Mouse (Mus musculus) stomach, postnatal 0 days (tissue): ENCODE data around the gene Prr19. TPM values are rescaled to one million over a fixed set of nuclear protein-coding genes. Genes with fewer than 3 reads are reported as not detected.

Experiments
- ATAC-seq: fragments of 200-750 bp; cut with Nextera tagmentation; 2 replicates; pipeline ENCODE4 v1.8.0; 2017; ENCODE audit not compliant: low FRiP score, low TSS enrichment
- DNase-seq: peaks from one replicate; pipeline ENCODE4 v3.0.0-alpha.2; 2016; ENCODE audit warnings: low spot score
- H3K27ac ChIP-seq: fragments of 300-500 bp; sonication (generic); replicated peaks from 2 replicates; pipeline ENCODE4 v1.5.1; 2014; ENCODE audit warnings: mild to moderate bottlenecking, control low read depth
- H3K27me3 ChIP-seq: fragments of 300-500 bp; sonication (generic); 2 replicates; pipeline ENCODE4 v1.6.1; 2014; ENCODE audit warnings: low read length; ENCODE audit not compliant: control insufficient read depth, insufficient read depth
- H3K36me3 ChIP-seq: fragments of 300-500 bp; sonication (generic); 2 replicates; pipeline ENCODE4 v1.6.1; 2014; ENCODE audit warnings: low read length, mixed read lengths; ENCODE audit not compliant: control insufficient read depth, insufficient read depth
- H3K4me1 ChIP-seq: fragments of 300-500 bp; sonication (generic); replicated peaks from 2 replicates; pipeline ENCODE4 v1.6.1; 2014; ENCODE audit warnings: antibody characterized with exemption; ENCODE audit not compliant: control insufficient read depth, insufficient read depth
- H3K4me2 ChIP-seq: fragments of 300-500 bp; sonication (generic); replicated peaks from 2 replicates; pipeline ENCODE4 v1.6.1; 2014; ENCODE audit warnings: low read depth, mild to moderate bottlenecking, control low read depth, moderate library complexity
- H3K4me3 ChIP-seq: fragments of 300-500 bp; sonication (generic); 2 replicates; pipeline ENCODE4 v1.5.1; 2014; ENCODE audit warnings: low read depth, low read length, control low read depth
- H3K9ac ChIP-seq: fragments of 300-500 bp; sonication (generic); 2 replicates; pipeline ENCODE4 v1.6.1; 2014; ENCODE audit warnings: mild to moderate bottlenecking, low read length, control low read depth, mixed read lengths
- H3K9me3 ChIP-seq: fragments of 300-500 bp; sonication (generic); 2 replicates; pipeline ENCODE4 v1.6.1; 2016; ENCODE audit warnings: low read length; ENCODE audit not compliant: control insufficient read depth
- CTCF ChIP-seq: IDR thresholded peaks from 2 replicates; pipeline ENCODE4 v1.5.1; 2016; ENCODE audit warnings: antibody characterized with exemption, low read depth, mild to moderate bottlenecking, moderate library complexity
- EP300 ChIP-seq: optimal IDR thresholded peaks from 2 replicates; pipeline ENCODE3; 2016; ENCODE audit warnings: antibody characterized with exemption
- WGBS: fragments of 180-500 bp; shearing (Covaris S2); extraction: QIAGEN DNeasy Blood & Tissue Kit; methylation state at CpG from one replicate; pipeline ENCODE4 v1.1.7; 2014; 5-methylcytosine and 5-hydroxymethylcytosine counted together
- polyA plus RNA-seq: library from polyadenylated mRNA; unstranded; fragments of >200 nt; fragmentation: Nextera tagmentation; extraction: Ambion mirVana; gene quantifications from 2 replicates; pipeline ENCODE4 v1.2.1, GENCODE M21; 2015

Prr19 gene
- polyA plus RNA-seq, 1 experiment from 2014 or later = 0.07 TPM

GRCm38 (mm10) chr7:25273259-25274241 lies 27.7 kb upstream of the Prr19 start:
- Histone ChIP-seq H3K27me3 (no peaks in the 10 kb centered on the region), H3K36me3 (peaks cover 15% of the 10 kb centered on the region), H3K9ac (no peak overlapping the region), H3K9me3 (no peaks in the 10 kb centered on the region), H3K27ac (no peak overlapping the region), H3K4me1 (peaks cover 6% of the 10 kb centered on the region), H3K4me2 (no peak overlapping the region; the same call in 1 of the 2 replicates), H3K4me3 (no peak overlapping the region)
- no peak for TF ChIP-seq EP300
- TF ChIP-seq CTCF = no peak
- 82% methylated on average over 22 of the region's 22 CpGs for WGBS
- ATAC-seq = no peak
- no peak for DNase-seq

- Histone ChIP-seq H3K4me3 (no peak overlapping the region), H3K36me3 (peaks cover 15% of the 10 kb centered on the region), H3K4me2 (no peak overlapping the region), H3K27ac (peak overlapping the region; percentile 78), H3K4me1 (peaks cover 3% of the 10 kb centered on the region), H3K27me3 (no peaks in the 10 kb centered on the region), H3K9ac (no peak overlapping the region; the same call in 1 of the 2 replicates), H3K9me3 (no peaks in the 10 kb centered on the region)
- TF ChIP-seq CTCF (no peak), EP300 (no peak)
- ATAC-seq (no peak), DNase-seq (peak; percentile 22)
- 28% methylated on average over 5 of the region's 5 CpGs for WGBS
Observed at GRCm38 (mm10) chr7:25274571-25274970, 26.6 kb upstream of the Prr19 start.

- no peak for TF ChIP-seq CTCF
- TF ChIP-seq EP300 = no peak
- Histone ChIP-seq H3K4me2 (no peak overlapping the region), H3K36me3 (peaks cover 15% of the 10 kb centered on the region), H3K27me3 (no peaks in the 10 kb centered on the region), H3K9ac (no peak overlapping the region; the same call in 1 of the 2 replicates), H3K4me1 (no peaks in the 10 kb centered on the region; the same call in none of the 2 replicates), H3K27ac (peak overlapping the region; percentile 78), H3K9me3 (no peaks in the 10 kb centered on the region), H3K4me3 (no peak overlapping the region)
- 66% methylated on average over 3 of the region's 3 CpGs for WGBS
- no peak for ATAC-seq
- no peak for DNase-seq
Observed at GRCm38 (mm10) chr7:25274996-25275395, 26.2 kb upstream of the Prr19 start.

- Histone ChIP-seq H3K27me3 (no peaks in the 10 kb centered on the region), H3K4me2 (no peak overlapping the region), H3K9ac (peak overlapping the region; percentile 23; the same call in 1 of the 2 replicates), H3K36me3 (peaks cover 15% of the 10 kb centered on the region), H3K27ac (peak overlapping the region; percentile 78), H3K4me3 (no peak overlapping the region), H3K4me1 (peaks cover 4% of the 10 kb centered on the region), H3K9me3 (no peaks in the 10 kb centered on the region)
- TF ChIP-seq EP300 = peak; percentile 42
- no peak for TF ChIP-seq CTCF
- DNase-seq = peak; percentile 37
- 42% methylated on average over 9 of the region's 9 CpGs for WGBS
- ATAC-seq = no peak
Observed at GRCm38 (mm10) chr7:25275555-25276298, 25.5 kb upstream of the Prr19 start.

- Histone ChIP-seq H3K27ac (peak overlapping the region; percentile 98), H3K9ac (no peak overlapping the region; the same call in 1 of the 2 replicates), H3K36me3 (peaks cover 5% of the 10 kb centered on the region), H3K4me2 (peak overlapping the region; percentile 88; the same call in 1 of the 2 replicates), H3K9me3 (no peaks in the 10 kb centered on the region), H3K4me1 (peaks cover 12% of the 10 kb centered on the region), H3K27me3 (no peaks in the 10 kb centered on the region), H3K4me3 (no peak overlapping the region)
- no peak for ATAC-seq
- peak; percentile 14 for DNase-seq
- TF ChIP-seq EP300 (no peak), CTCF (no peak)
- WGBS = 62% methylated on average over 4 of the region's 4 CpGs
Observed at GRCm38 (mm10) chr7:25277405-25277804, 23.8 kb upstream of the Prr19 start.
